ENCODE assay signal across 29 mouse cellular contexts in the genomic region with DNA sequence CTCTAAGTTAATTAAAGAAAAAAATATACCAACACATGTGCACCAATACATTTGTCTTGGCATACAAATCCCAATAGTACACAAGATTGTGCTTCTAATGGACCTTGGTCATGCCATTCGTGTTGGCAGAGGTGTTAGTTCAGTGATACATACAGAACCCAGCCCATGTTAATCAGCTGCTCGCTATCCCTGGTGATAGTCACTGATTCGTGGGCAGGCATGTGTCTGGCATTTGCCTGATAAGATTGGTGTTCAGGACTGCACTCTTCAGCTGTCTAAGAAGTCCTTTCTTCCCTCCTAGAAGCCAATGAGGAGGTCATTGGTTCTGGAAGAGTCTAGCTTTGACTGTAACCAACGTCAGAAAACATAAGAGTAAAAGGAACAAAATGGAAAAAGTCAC.
"Had no signal": no experiment of that assay in that cellular context is flagged by ENCODE, and none has a peak within 500 bp of the region (broad histone marks: within the 10 kb centered on the region; RNA-seq: fewer than 3 reads in every experiment).

No protein-coding gene starts in this region.

- H3K4me1 ChIP-seq: embryonic facial prominence, embryonic 10.5 days; embryonic facial prominence, embryonic 12.5 days; embryonic facial prominence, embryonic 13.5 days; embryonic facial prominence, embryonic 15.5 days; forebrain, embryonic 10.5 days; forebrain, embryonic 12.5 days; forebrain, embryonic 13.5 days; forebrain, embryonic 15.5 days had no signal

- H3K9me3 ChIP-seq: embryonic facial prominence, embryonic 10.5 days; embryonic facial prominence, embryonic 12.5 days; embryonic facial prominence, embryonic 13.5 days; embryonic facial prominence, embryonic 15.5 days; forebrain, embryonic 10.5 days; forebrain, embryonic 12.5 days; forebrain, embryonic 13.5 days; forebrain, embryonic 15.5 days had no signal

- H3K4me3 ChIP-seq: embryonic facial prominence, embryonic 10.5 days; embryonic facial prominence, embryonic 12.5 days; embryonic facial prominence, embryonic 13.5 days; embryonic facial prominence, embryonic 15.5 days; erythroblast, embryonic 14.5 days; forebrain, embryonic 10.5 days; forebrain, embryonic 12.5 days; forebrain, embryonic 13.5 days; forebrain, embryonic 15.5 days; gastrocnemius, adult 2 months; heart, adult 2 months had no signal

- H3K27ac ChIP-seq: embryonic facial prominence, embryonic 10.5 days; embryonic facial prominence, embryonic 12.5 days; embryonic facial prominence, embryonic 13.5 days; embryonic facial prominence, embryonic 15.5 days; forebrain, embryonic 10.5 days; forebrain, embryonic 12.5 days; forebrain, embryonic 13.5 days; forebrain, embryonic 15.5 days; gastrocnemius, adult 2 months; heart, adult 2 months had no signal

- H3K4me2 ChIP-seq: embryonic facial prominence, embryonic 12.5 days; embryonic facial prominence, embryonic 13.5 days; embryonic facial prominence, embryonic 15.5 days; forebrain, embryonic 12.5 days; forebrain, embryonic 13.5 days; forebrain, embryonic 15.5 days had no signal

- H3K9ac ChIP-seq: embryonic facial prominence, embryonic 12.5 days; embryonic facial prominence, embryonic 13.5 days; embryonic facial prominence, embryonic 15.5 days; forebrain, embryonic 12.5 days; forebrain, embryonic 13.5 days; forebrain, embryonic 15.5 days; forebrain, postnatal 0 days had no signal

- ATAC-seq: forebrain, embryonic 13.5 days; forebrain, embryonic 14.5 days; forebrain, embryonic 15.5 days; forebrain, embryonic 16.5 days; forebrain, postnatal 0 days had no signal

- DNase-seq: cerebellum, adult 18-20 months; cerebellum, adult 2 months; cerebellum, adult 8-10 months; cerebellum, adult 9-10 months; cerebellum, adult 9-11 months; cerebellum, postnatal 10 days; cerebellum, postnatal 14 days; cerebellum, postnatal 25 days; cerebellum, postnatal 36 days; embryo, embryonic 11 days; forebrain, postnatal 0 days; gastrocnemius, adult 2 months; gastrocnemius, postnatal 14 days; gastrocnemius, postnatal 25 days; gastrocnemius, postnatal 36 days; heart, adult 11 months; heart, adult 18-20 months; heart, adult 2 months had no signal

- H3K36me3 ChIP-seq: embryonic facial prominence, embryonic 10.5 days; embryonic facial prominence, embryonic 12.5 days; embryonic facial prominence, embryonic 13.5 days; embryonic facial prominence, embryonic 15.5 days; forebrain, embryonic 10.5 days; forebrain, embryonic 12.5 days; forebrain, embryonic 15.5 days had no signal

- H3K27me3 ChIP-seq: embryonic facial prominence, embryonic 12.5 days; embryonic facial prominence, embryonic 13.5 days; embryonic facial prominence, embryonic 15.5 days; forebrain, embryonic 12.5 days; forebrain, embryonic 13.5 days; forebrain, embryonic 15.5 days had no signal
